Mouse (Mus musculus): ENCODE measurements around the gene Espl1. TPM values are rescaled to one million over a fixed set of nuclear protein-coding genes. Genes with fewer than 3 reads are reported as not detected.

Gene Espl1
- polyA plus RNA-seq, 1 experiment from 2014 or later: 2.8 TPM

DNA sequence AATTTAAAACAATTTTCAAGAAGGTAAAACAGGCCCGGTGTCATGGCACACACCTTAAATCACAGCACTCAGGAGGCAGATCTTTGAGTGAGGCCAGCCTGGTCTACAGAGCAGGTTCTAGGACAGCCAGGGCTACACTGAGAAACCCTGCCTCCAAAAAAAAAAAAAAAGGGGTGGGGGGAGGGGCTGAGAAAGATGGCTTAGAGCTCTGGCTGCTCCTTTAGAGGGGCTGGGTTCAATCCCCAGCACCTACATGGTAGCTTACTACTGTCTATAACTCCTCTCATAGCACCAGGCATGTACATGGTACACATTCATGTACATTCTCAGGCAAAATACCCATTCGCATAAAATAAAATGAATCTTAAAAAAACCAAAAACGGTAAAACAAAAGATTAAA lies 48.4 kb downstream of the Espl1 start:
- Histone ChIP-seq H3K4me3 (replicated peaks) (no peak overlapping the region), H3K4me1 (no peaks in the 10 kb centered on the region), H3K9me3 (replicated peaks) (no peaks in the 10 kb centered on the region), H3K27ac (replicated peaks) (no peak overlapping the region), H3K27me3 (replicated peaks) (no peaks in the 10 kb centered on the region), H3K36me3 (peaks cover 30% of the 10 kb centered on the region; the same call in 1 of the 2 replicates), H3K4me2 (no peak overlapping the region), H3K9ac (replicated peaks) (no peak overlapping the region)
- WGBS: 93% methylated on average over 3 of the region's 3 CpGs
- no peak for ATAC-seq (ENCODE audit: low FRiP score)

DNA sequence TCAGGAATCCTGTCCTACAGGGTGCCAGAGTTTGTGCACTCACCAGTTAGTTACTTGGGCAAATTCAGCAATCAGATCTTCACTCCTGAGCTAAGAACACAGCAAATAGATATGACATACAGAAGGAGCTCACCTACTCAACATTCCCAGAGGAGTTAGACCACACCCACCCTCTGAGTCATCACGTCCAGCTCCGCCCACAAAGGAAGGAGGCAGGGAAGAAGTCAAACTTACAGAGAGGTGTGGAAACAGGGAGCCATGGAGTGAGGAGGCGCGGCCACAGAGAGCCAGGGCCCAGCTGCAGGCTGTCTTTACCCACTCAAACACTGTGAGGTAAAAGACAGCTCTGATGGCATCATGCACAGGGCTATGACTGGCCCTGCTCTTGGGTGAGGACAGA lies 50.4 kb downstream of the Espl1 start:
- 79% methylated on average over 4 of the region's 4 CpGs for WGBS
- H3K36me3 ChIP-seq: peaks cover 19% of the 10 kb centered on the region; the same call in 1 of the 2 replicates
- no peak for ATAC-seq (ENCODE audit: low FRiP score)

GRCm38 (mm10) chr15:102350138-102350941 lies 54.3 kb downstream of the Espl1 start, which contains the start of gene Aaas:
TSS of gene Aaas (minus strand) at chr15:102350771.
- Histone ChIP-seq H3K9me3 (replicated peaks) (no peaks in the 10 kb centered on the region), H3K4me3 (replicated peaks) (peak within 1 kb of the TSS; percentile 86), H3K36me3 (peaks cover 13% of the 10 kb centered on the region; the same call in 1 of the 2 replicates), H3K4me2 (peak within 1 kb of the TSS; percentile 86), H3K4me1 (peaks cover 17% of the 10 kb centered on the region), H3K9ac (replicated peaks) (peak within 1 kb of the TSS; percentile 75), H3K27me3 (replicated peaks) (no peaks in the 10 kb centered on the region), H3K27ac (replicated peaks) (peak within 1 kb of the TSS; percentile 77)
- peak; percentile 90 for ATAC-seq (ENCODE audit: low FRiP score)
- under 1% methylated on average over 56 of the region's 56 CpGs for WGBS

More for the DNA sequence above, 50.4 kb downstream of the Espl1 start:
- Histone ChIP-seq H3K27ac (replicated peaks) (no peak overlapping the region), H3K4me1 (peaks cover 10% of the 10 kb centered on the region), H3K9ac (replicated peaks) (no peak overlapping the region), H3K4me3 (replicated peaks) (no peak overlapping the region), H3K9me3 (replicated peaks) (no peaks in the 10 kb centered on the region), H3K27me3 (replicated peaks) (no peaks in the 10 kb centered on the region), H3K4me2 (no peak overlapping the region)

GRCm38 (mm10) chr15:102350942-102351291 lies 54.9 kb downstream of the Espl1 start:
- Histone ChIP-seq H3K4me3 (replicated peaks) (peak overlapping the region; percentile 86), H3K4me2 (peak overlapping the region; percentile 86), H3K27me3 (replicated peaks) (0 out of 2 replicates have a peak, but pooled peaks cover 3% of the 10 kb centered on the region), H3K36me3 (peaks cover 9% of the 10 kb centered on the region; the same call in 1 of the 2 replicates), H3K9me3 (replicated peaks) (no peaks in the 10 kb centered on the region), H3K4me1 (peaks cover 23% of the 10 kb centered on the region), H3K27ac (replicated peaks) (peak overlapping the region; percentile 74), H3K9ac (replicated peaks) (peak overlapping the region; percentile 44)
- ATAC-seq (ENCODE audit: low FRiP score): peak; percentile 43; the same call in 1 of the 2 replicates
- 14% methylated on average over 11 of the region's 11 CpGs for WGBS

- Histone ChIP-seq H3K9ac (replicated peaks) (no peak overlapping the region), H3K4me3 (replicated peaks) (no peak overlapping the region), H3K36me3 (no peaks in the 10 kb centered on the region), H3K4me2 (no peak overlapping the region), H3K27ac (replicated peaks) (no peak overlapping the region), H3K4me1 (peaks cover 30% of the 10 kb centered on the region), H3K27me3 (replicated peaks) (peaks cover 15% of the 10 kb centered on the region), H3K9me3 (replicated peaks) (no peaks in the 10 kb centered on the region)
- ATAC-seq (ENCODE audit: low FRiP score): no peak
- WGBS: 66% methylated on average over 2 of the region's 2 CpGs
Observed at GRCm38 (mm10) chr15:102352177-102352576, 56.1 kb downstream of the Espl1 start.

DNA sequence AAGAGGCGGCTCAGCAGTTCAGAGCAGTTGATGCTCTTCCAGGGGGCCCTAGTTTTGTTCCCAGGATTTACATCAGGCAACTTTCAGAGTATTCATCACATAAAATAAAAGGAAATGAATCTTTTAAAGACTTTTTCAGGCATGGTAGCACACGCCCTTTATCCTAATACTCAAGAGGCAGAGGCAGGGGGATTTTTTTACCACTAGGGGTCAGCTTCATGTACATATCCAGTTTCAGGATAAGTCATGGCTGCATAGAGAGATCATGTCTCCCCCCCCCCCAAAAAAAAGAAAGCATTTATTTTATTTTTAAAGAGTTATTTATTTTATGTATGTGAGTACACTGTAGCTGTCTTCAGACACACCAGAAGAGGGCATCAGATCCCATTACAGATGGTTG lies 57.9 kb downstream of the Espl1 start:
- Histone ChIP-seq H3K36me3 (no peaks in the 10 kb centered on the region), H3K4me1 (peaks cover 42% of the 10 kb centered on the region), H3K9me3 (replicated peaks) (no peaks in the 10 kb centered on the region), H3K4me3 (replicated peaks) (no peak overlapping the region), H3K27me3 (replicated peaks) (peaks cover 33% of the 10 kb centered on the region), H3K4me2 (no peak overlapping the region), H3K27ac (replicated peaks) (no peak overlapping the region), H3K9ac (replicated peaks) (no peak overlapping the region)
- no peak for ATAC-seq (ENCODE audit: low FRiP score)
- WGBS: 94% methylated on average over 2 of the region's 2 CpGs

DNA sequence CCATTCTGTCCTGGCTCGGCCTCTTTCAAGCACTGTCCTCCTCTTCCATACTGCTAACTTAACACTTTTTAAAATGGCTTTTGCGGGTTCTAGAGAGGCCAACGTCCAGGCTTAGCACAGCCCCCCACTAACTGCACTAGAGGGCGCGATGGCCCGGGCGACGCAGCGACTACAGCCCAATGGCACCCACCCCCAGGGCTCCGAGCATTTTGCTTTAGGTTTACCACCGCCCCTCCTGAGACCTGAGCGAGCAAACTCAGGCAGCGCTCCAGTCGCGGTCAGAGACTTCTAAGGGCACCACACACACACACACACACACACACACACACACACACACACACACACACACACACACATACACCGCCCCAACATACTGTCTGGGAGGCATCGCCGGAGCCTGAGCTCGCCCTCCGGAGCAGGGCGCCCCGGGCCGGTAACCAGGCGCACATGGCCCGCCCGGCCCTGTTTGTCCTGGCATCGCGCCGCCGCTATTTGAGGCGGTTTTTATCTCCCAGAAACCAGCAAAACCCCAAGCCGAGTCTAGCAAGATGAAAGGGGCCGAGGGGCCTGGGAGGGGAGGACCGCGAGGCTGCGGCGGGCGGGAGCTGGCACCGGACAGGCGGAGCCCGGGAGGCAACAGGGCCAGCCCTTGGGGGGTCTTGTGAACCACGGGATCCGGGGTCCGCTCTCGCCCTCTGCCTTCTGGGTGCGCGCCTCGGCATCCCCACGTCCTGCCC lies 59.2 kb downstream of the Espl1 start:
- WGBS: under 1% methylated on average over 41 of the region's 49 CpGs
- Histone ChIP-seq H3K36me3 (no peaks in the 10 kb centered on the region), H3K27ac (replicated peaks) (peak overlapping the region; percentile 67)

GRCm38 (mm10) chr15:102355871-102356441 lies 59.9 kb downstream of the Espl1 start:
- Histone ChIP-seq H3K9ac (replicated peaks) (peak overlapping the region; percentile 57), H3K4me3 (replicated peaks) (peak overlapping the region; percentile 50), H3K27ac (replicated peaks) (peak overlapping the region; percentile 67), H3K36me3 (no peaks in the 10 kb centered on the region), H3K9me3 (replicated peaks) (no peaks in the 10 kb centered on the region), H3K4me2 (peak overlapping the region; percentile 98), H3K4me1 (peaks cover 36% of the 10 kb centered on the region), H3K27me3 (replicated peaks) (peaks cover 48% of the 10 kb centered on the region)
- under 1% methylated on average over 38 of the region's 38 CpGs for WGBS
- ATAC-seq (ENCODE audit: low FRiP score): peak; percentile 46; the same call in 1 of the 2 replicates

More for the DNA sequence above, 59.2 kb downstream of the Espl1 start:
- no peaks in the 10 kb centered on the region for H3K9me3 ChIP-seq (replicated peaks)
- H3K27me3 ChIP-seq (replicated peaks): peaks cover 46% of the 10 kb centered on the region
- 0 out of 2 replicates have a peak, but pooled peaks have one; percentile 28 for ATAC-seq (ENCODE audit: low FRiP score)
- peaks cover 37% of the 10 kb centered on the region for H3K4me1 ChIP-seq
- peak overlapping the region; percentile 57 for H3K9ac ChIP-seq (replicated peaks)
- peak overlapping the region; percentile 50 for H3K4me3 ChIP-seq (replicated peaks)
- peak overlapping the region; percentile 98 for H3K4me2 ChIP-seq

GRCm38 (mm10) chr15:102356501-102357325 lies 60.6 kb downstream of the Espl1 start:
- H3K9ac ChIP-seq (replicated peaks): no peak overlapping the region
- ATAC-seq (ENCODE audit: low FRiP score): no peak
- WGBS: 27% methylated on average over 16 of the region's 16 CpGs
- H3K4me3 ChIP-seq (replicated peaks): no peak overlapping the region
- H3K4me1 ChIP-seq: peaks cover 33% of the 10 kb centered on the region
- no peak overlapping the region for H3K27ac ChIP-seq (replicated peaks)
- H3K27me3 ChIP-seq (replicated peaks): peaks cover 48% of the 10 kb centered on the region
- no peaks in the 10 kb centered on the region for H3K36me3 ChIP-seq
- H3K4me2 ChIP-seq: peak overlapping the region; percentile 98
- H3K9me3 ChIP-seq (replicated peaks): no peaks in the 10 kb centered on the region

DNA sequence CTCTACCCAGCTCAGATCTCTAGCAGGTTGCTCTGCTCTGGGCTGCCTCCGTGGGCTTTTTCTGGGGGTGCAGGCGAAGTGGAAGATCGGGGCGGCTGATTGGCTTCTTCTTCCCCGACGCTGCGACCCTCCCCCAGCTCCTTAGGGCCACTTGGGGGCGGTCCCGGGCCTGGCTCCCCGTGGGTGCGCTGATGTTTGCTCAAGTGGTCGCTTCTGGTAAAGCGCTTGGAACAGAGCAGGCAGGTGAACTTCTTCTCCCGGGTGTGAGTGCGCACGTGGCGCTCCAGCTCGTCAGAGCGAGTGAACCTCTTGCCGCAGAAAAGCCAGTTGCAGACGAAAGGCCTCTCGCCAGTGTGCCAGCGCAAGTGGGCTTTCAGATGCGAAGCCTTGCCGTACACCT lies 62.1 kb downstream of the Espl1 start:
- Histone ChIP-seq H3K27me3 (replicated peaks) (peaks cover 48% of the 10 kb centered on the region), H3K4me2 (peak overlapping the region; percentile 53), H3K36me3 (no peaks in the 10 kb centered on the region), H3K4me1 (peaks cover 40% of the 10 kb centered on the region), H3K27ac (replicated peaks) (no peak overlapping the region), H3K9ac (replicated peaks) (no peak overlapping the region), H3K9me3 (replicated peaks) (no peaks in the 10 kb centered on the region), H3K4me3 (replicated peaks) (peak overlapping the region; percentile 7; the same call in 1 of the 2 replicates)
- no peak for ATAC-seq (ENCODE audit: low FRiP score)
- 3% methylated on average over 25 of the region's 25 CpGs for WGBS

DNA sequence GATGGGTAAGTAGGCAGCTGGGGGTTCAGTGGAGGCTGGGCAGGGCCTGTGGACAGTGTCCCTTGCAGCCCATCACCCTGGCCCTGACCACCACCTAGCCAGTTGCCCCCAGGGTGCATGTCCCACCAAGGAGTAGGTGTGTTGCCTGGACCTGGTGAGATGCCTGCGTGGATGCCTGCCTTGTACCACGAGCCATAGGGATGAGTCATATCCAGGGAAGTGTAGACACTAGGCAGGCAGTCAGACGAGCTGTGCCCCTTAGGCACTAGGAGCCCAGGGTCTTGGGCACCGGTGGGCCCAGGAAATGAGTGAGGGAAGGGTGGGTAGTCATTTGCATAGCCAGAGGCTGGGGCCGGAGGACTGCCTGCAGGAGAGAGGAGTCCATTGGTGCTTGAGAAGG lies 62.8 kb downstream of the Espl1 start:
- 28% methylated on average over 5 of the region's 5 CpGs for WGBS
- Histone ChIP-seq H3K4me3 (replicated peaks) (no peak overlapping the region), H3K4me2 (peak overlapping the region; percentile 53; the same call in 1 of the 2 replicates), H3K9ac (replicated peaks) (no peak overlapping the region), H3K4me1 (peaks cover 40% of the 10 kb centered on the region), H3K27me3 (replicated peaks) (peaks cover 55% of the 10 kb centered on the region), H3K9me3 (replicated peaks) (no peaks in the 10 kb centered on the region), H3K36me3 (no peaks in the 10 kb centered on the region), H3K27ac (replicated peaks) (no peak overlapping the region)
- no peak for ATAC-seq (ENCODE audit: low FRiP score)

Measured in neural tube, embryonic 15.5 days (tissue).